Mouse (Mus musculus): ENCODE results near the gene Acsm1. TPM values are rescaled to one million over a fixed set of nuclear protein-coding genes. Genes with fewer than 3 reads are reported as not detected.

Gene Acsm1
- polyA plus RNA-seq, 1 experiment from 2014 or later = not detected

DNA sequence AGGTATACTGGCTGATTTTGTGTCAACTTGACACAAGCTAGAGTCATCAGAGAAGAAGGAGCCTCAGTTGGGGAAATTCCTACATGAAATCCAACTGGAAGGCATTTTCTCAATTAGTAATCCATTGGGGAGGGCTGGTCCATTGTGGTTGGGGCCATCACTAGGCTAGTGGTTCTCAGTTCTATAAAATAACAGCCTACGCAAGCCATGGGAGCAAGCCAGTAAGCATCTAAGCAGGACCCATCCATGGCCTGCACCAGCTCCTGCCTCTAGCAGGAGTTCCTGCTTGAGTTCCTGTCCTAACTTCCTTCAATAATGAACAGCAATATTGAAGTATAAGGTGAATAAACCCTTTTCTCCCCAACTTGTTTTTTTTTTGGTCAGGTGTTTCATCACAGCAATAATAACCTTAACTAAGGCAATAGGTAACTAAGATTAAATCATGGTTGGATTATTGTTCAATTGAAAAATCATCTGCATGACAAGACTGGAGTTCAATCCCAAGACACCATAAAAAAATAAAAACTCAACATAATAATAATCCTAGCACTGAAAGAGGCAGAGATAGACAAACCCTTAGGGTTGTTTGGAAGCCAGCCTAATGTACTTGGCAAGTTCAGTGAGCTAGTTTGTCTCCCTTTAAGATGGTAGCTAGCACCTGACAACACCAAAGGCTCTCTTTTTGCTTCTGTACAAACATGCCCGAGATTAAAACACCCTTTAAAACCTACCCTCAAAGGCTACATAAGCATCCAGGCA, 5.5 kb upstream of the Acsm1 start:
- Histone ChIP-seq H3K4me2 (ENCODE audit: low read length) (no peak overlapping the region), H3K4me3 (ENCODE audit: control insufficient read depth in 1 of 2, insufficient read depth in 1 of 2, low read depth in 1 of 2, low read length in 2 of 2) (no peak overlapping the region), H3K36me3 (ENCODE audit: control insufficient read depth, insufficient read depth, low read length) (no peaks in the 10 kb centered on the region), H3K9me3 (ENCODE audit: control insufficient read depth, low read length) (no peaks in the 10 kb centered on the region), H3K4me1 (ENCODE audit: control insufficient read depth in 2 of 2, insufficient read depth in 2 of 2, low read length in 2 of 2) (no peaks in the 10 kb centered on the region), H3K9ac (ENCODE audit: low read length) (no peak overlapping the region), H3K27ac (replicated peaks in 1 of 2; ENCODE audit: control insufficient read depth in 1 of 2, insufficient read depth in 1 of 2, low read depth in 2 of 2, low read length in 2 of 2) (no peak overlapping the region), H3K27me3 (ENCODE audit: control insufficient read depth, insufficient read depth, low read length) (no peaks in the 10 kb centered on the region)
- no peak for ATAC-seq (ENCODE audit: insufficient number of reproducible peaks, insufficient read depth, low FRiP score, low read depth)
- 62% methylated on average over 2 of the region's 2 CpGs for WGBS

DNA sequence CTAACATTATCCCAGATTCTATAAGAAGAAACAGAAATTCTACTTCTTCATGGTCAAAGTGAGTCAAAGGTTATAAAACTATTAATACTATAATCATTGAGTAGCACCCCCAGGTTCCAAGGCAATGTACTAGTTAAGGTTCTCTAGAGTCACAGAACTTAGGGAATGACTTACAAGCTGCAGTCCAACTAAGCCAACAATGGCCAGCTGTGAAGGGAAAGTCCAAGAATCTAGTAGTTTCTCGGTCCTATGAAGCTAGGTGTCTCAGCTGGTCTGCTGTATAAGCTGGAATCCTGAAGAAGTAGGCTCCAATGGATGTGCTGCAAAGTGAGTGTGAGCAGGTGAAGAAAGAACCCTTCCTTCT, 4.9 kb upstream of the Acsm1 start:
- Histone ChIP-seq H3K4me2 (ENCODE audit: low read length) (no peak overlapping the region), H3K27me3 (ENCODE audit: control insufficient read depth, insufficient read depth, low read length) (no peaks in the 10 kb centered on the region), H3K36me3 (ENCODE audit: control insufficient read depth, insufficient read depth, low read length) (no peaks in the 10 kb centered on the region), H3K9me3 (ENCODE audit: control insufficient read depth, low read length) (no peaks in the 10 kb centered on the region), H3K4me3 (ENCODE audit: control insufficient read depth in 1 of 2, insufficient read depth in 1 of 2, low read depth in 1 of 2, low read length in 2 of 2) (no peak overlapping the region), H3K9ac (ENCODE audit: low read length) (no peak overlapping the region), H3K27ac (replicated peaks in 1 of 2; ENCODE audit: control insufficient read depth in 1 of 2, insufficient read depth in 1 of 2, low read depth in 2 of 2, low read length in 2 of 2) (no peak overlapping the region), H3K4me1 (ENCODE audit: control insufficient read depth in 2 of 2, insufficient read depth in 2 of 2, low read length in 2 of 2) (no peaks in the 10 kb centered on the region)
- ATAC-seq (ENCODE audit: insufficient number of reproducible peaks, insufficient read depth, low FRiP score, low read depth) = no peak
- 45% methylated on average over 1 of the region's 1 CpGs for WGBS

GRCm38 (mm10) chr7:119604903-119605483, 1.8 kb upstream of the Acsm1 start:
- Histone ChIP-seq H3K36me3 (ENCODE audit: control insufficient read depth, insufficient read depth, low read length) (no peaks in the 10 kb centered on the region), H3K9ac (ENCODE audit: low read length) (no peak overlapping the region), H3K27me3 (ENCODE audit: control insufficient read depth, insufficient read depth, low read length) (no peaks in the 10 kb centered on the region), H3K27ac (replicated peaks in 1 of 2; ENCODE audit: control insufficient read depth in 1 of 2, insufficient read depth in 1 of 2, low read depth in 2 of 2, low read length in 2 of 2) (no peak overlapping the region), H3K4me1 (ENCODE audit: control insufficient read depth in 2 of 2, insufficient read depth in 2 of 2, low read length in 2 of 2) (no peaks in the 10 kb centered on the region), H3K4me2 (ENCODE audit: low read length) (no peak overlapping the region), H3K9me3 (ENCODE audit: control insufficient read depth, low read length) (no peaks in the 10 kb centered on the region), H3K4me3 (ENCODE audit: control insufficient read depth in 1 of 2, insufficient read depth in 1 of 2, low read depth in 1 of 2, low read length in 2 of 2) (no peak overlapping the region)
- 46% methylated on average over 2 of the region's 2 CpGs for WGBS
- ATAC-seq (ENCODE audit: insufficient number of reproducible peaks, insufficient read depth, low FRiP score, low read depth) = no peak

GRCm38 (mm10) chr7:119605926-119606663, 731 bp upstream of the Acsm1 start:
- WGBS = 63% methylated on average over 9 of the region's 9 CpGs
- no peaks in the 10 kb centered on the region for H3K9me3 ChIP-seq (ENCODE audit: control insufficient read depth, low read length)
- H3K4me3 ChIP-seq (ENCODE audit: control insufficient read depth in 1 of 2, insufficient read depth in 1 of 2, low read depth in 1 of 2, low read length in 2 of 2) = no peak overlapping the region
- no peaks in the 10 kb centered on the region for H3K4me1 ChIP-seq (ENCODE audit: control insufficient read depth in 2 of 2, insufficient read depth in 2 of 2, low read length in 2 of 2)
- H3K27ac ChIP-seq (replicated peaks in 1 of 2; ENCODE audit: control insufficient read depth in 1 of 2, insufficient read depth in 1 of 2, low read depth in 2 of 2, low read length in 2 of 2) = no peak overlapping the region
- ATAC-seq (ENCODE audit: insufficient number of reproducible peaks, insufficient read depth, low FRiP score, low read depth) = no peak
- no peak overlapping the region for H3K4me2 ChIP-seq (ENCODE audit: low read length)
- H3K36me3 ChIP-seq (ENCODE audit: control insufficient read depth, insufficient read depth, low read length) = no peaks in the 10 kb centered on the region
- no peaks in the 10 kb centered on the region for H3K27me3 ChIP-seq (ENCODE audit: control insufficient read depth, insufficient read depth, low read length)
- no peak overlapping the region for H3K9ac ChIP-seq (ENCODE audit: low read length)

- Histone ChIP-seq H3K4me2 (ENCODE audit: low read length) (no peak overlapping the region), H3K4me3 (ENCODE audit: control insufficient read depth in 1 of 2, insufficient read depth in 1 of 2, low read depth in 1 of 2, low read length in 2 of 2) (no peak overlapping the region), H3K9me3 (ENCODE audit: control insufficient read depth, low read length) (no peaks in the 10 kb centered on the region), H3K36me3 (ENCODE audit: control insufficient read depth, insufficient read depth, low read length) (no peaks in the 10 kb centered on the region), H3K27ac (replicated peaks in 1 of 2; ENCODE audit: control insufficient read depth in 1 of 2, insufficient read depth in 1 of 2, low read depth in 2 of 2, low read length in 2 of 2) (no peak overlapping the region), H3K9ac (ENCODE audit: low read length) (no peak overlapping the region), H3K27me3 (ENCODE audit: control insufficient read depth, insufficient read depth, low read length) (no peaks in the 10 kb centered on the region), H3K4me1 (ENCODE audit: control insufficient read depth in 2 of 2, insufficient read depth in 2 of 2, low read length in 2 of 2) (no peaks in the 10 kb centered on the region)
- WGBS = 65% methylated on average over 9 of the region's 9 CpGs
- no peak for ATAC-seq (ENCODE audit: insufficient number of reproducible peaks, insufficient read depth, low FRiP score, low read depth)
These were observed 1.1 kb downstream of the Acsm1 start for GRCm38 (mm10) chr7:119607796-119608515.

DNA sequence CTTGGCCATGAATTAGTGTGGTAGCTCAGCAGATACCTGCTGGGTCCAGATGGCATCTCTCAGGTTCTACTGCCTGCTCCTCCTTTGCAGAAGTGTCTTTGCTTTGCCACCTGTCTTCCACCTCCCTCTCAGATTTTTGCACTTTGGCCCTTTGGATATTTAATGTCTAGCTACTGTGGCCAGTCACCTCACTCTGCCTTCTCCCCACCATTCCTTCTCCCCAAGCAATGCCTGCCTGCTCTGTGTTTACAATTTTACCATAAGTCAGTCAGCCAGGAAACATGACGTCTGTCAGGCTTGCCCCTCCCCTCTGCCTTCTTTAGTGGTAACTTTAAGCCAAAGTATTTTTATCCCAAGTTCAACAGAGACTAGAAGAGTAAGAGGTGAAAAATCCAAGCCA, 9.7 kb downstream of the Acsm1 start:
- no peaks in the 10 kb centered on the region for H3K4me1 ChIP-seq (ENCODE audit: control insufficient read depth in 2 of 2, insufficient read depth in 2 of 2, low read length in 2 of 2)
- H3K27me3 ChIP-seq (ENCODE audit: control insufficient read depth, insufficient read depth, low read length) = no peaks in the 10 kb centered on the region
- H3K9ac ChIP-seq (ENCODE audit: low read length) = no peak overlapping the region
- H3K4me2 ChIP-seq (ENCODE audit: low read length) = no peak overlapping the region
- WGBS = 36% methylated on average over 1 of the region's 1 CpGs
- H3K4me3 ChIP-seq (ENCODE audit: control insufficient read depth in 1 of 2, insufficient read depth in 1 of 2, low read depth in 1 of 2, low read length in 2 of 2) = no peak overlapping the region
- no peaks in the 10 kb centered on the region for H3K9me3 ChIP-seq (ENCODE audit: control insufficient read depth, low read length)
- ATAC-seq (ENCODE audit: insufficient number of reproducible peaks, insufficient read depth, low FRiP score, low read depth) = no peak
- H3K27ac ChIP-seq (replicated peaks in 1 of 2; ENCODE audit: control insufficient read depth in 1 of 2, insufficient read depth in 1 of 2, low read depth in 2 of 2, low read length in 2 of 2) = no peak overlapping the region
- H3K36me3 ChIP-seq (ENCODE audit: control insufficient read depth, insufficient read depth, low read length) = no peaks in the 10 kb centered on the region

GRCm38 (mm10) chr7:119617593-119617992, 10.8 kb downstream of the Acsm1 start:
- Histone ChIP-seq H3K27me3 (ENCODE audit: control insufficient read depth, insufficient read depth, low read length) (no peaks in the 10 kb centered on the region), H3K4me1 (ENCODE audit: control insufficient read depth in 2 of 2, insufficient read depth in 2 of 2, low read length in 2 of 2) (no peaks in the 10 kb centered on the region), H3K27ac (replicated peaks in 1 of 2; ENCODE audit: control insufficient read depth in 1 of 2, insufficient read depth in 1 of 2, low read depth in 2 of 2, low read length in 2 of 2) (no peak overlapping the region), H3K9me3 (ENCODE audit: control insufficient read depth, low read length) (no peaks in the 10 kb centered on the region), H3K4me3 (ENCODE audit: control insufficient read depth in 1 of 2, insufficient read depth in 1 of 2, low read depth in 1 of 2, low read length in 2 of 2) (no peak overlapping the region), H3K4me2 (ENCODE audit: low read length) (no peak overlapping the region), H3K36me3 (ENCODE audit: control insufficient read depth, insufficient read depth, low read length) (no peaks in the 10 kb centered on the region), H3K9ac (ENCODE audit: low read length) (no peak overlapping the region)
- 75% methylated on average over 6 of the region's 6 CpGs for WGBS
- no peak for ATAC-seq (ENCODE audit: insufficient number of reproducible peaks, insufficient read depth, low FRiP score, low read depth)
